ENCODE assay signal across 9 mouse cellular contexts in the genomic region with DNA sequence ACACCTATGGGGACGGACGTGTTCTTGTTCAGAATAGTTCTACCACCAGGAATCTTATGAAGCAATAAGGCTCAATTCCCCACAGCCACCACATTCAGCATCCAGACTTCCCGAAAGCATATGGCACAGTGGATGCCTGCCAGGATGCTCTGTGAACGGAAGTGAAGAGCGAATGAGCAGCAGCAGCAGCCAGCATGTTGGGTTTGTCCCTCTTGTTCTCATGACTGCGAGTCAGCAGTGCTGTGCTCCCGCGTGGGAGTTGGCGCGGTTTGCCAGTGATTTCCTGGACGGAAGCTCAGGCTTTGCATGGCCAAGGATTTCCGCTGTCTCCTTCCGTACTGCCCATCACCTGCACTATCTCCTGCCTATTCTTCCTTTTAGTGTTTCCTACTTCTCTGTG.
DNase-seq lines count a peak whose midpoint lies in the region.
"Had no signal": no experiment of that assay in that cellular context is flagged by ENCODE, and none has a peak within 500 bp of the region (broad histone marks: within the 10 kb centered on the region; RNA-seq: fewer than 3 reads in every experiment).

No protein-coding gene starts in this region.

- H3K4me1 ChIP-seq in midbrain, embryonic 10.5 days: peaks cover 24% of the 10 kb centered on the region
- H3K4me1 ChIP-seq: heart, embryonic 15.5 days; neural tube, embryonic 12.5 days had no signal

- H3K4me3 ChIP-seq in midbrain, embryonic 10.5 days: no peak overlapping the region
- H3K4me3 ChIP-seq: heart, embryonic 15.5 days; neural tube, embryonic 12.5 days had no signal

- intact Hi-C loops in left cerebral cortex, postnatal 14 days (cut with DNase I): no loop called here

- 91% methylated on average over 13 of the region's 13 CpGs for WGBS in midbrain, embryonic 10.5 days

- no peaks in the 10 kb centered on the region for H3K36me3 ChIP-seq in midbrain, embryonic 10.5 days
- H3K36me3 ChIP-seq: heart, embryonic 15.5 days; neural tube, embryonic 12.5 days had no signal

- H3K9me3 ChIP-seq in midbrain, embryonic 10.5 days (replicated peaks): no peaks in the 10 kb centered on the region
- H3K9me3 ChIP-seq: heart, embryonic 15.5 days; neural tube, embryonic 12.5 days had no signal

- H3K27ac ChIP-seq in midbrain, embryonic 10.5 days (replicated peaks): no peak overlapping the region
- H3K27ac ChIP-seq: heart, embryonic 15.5 days; neural tube, embryonic 12.5 days had no signal

- DNase-seq in spleen, adult 18-20 months: peak; percentile 8 to 13
- no peak for DNase-seq in spleen, adult 12 weeks (ENCODE audit: low spot score)
- DNase-seq in fibroblast of lung, adult 2 months (ENCODE audit: low read depth): peak; percentile 95
- DNase-seq in kidney, adult 8-10 months: peak; percentile 14 to 21
- peak; percentile 78 to 79 for DNase-seq in left cerebral cortex, postnatal 14 days (ENCODE audit: low spot score in 2 of 2)
- peak; percentile 81 for DNase-seq in right cerebral cortex, postnatal 14 days
- no peak for DNase-seq in midbrain, embryonic 10.5 days (ENCODE audit: low spot score)

- no peaks in the 10 kb centered on the region for H3K27me3 ChIP-seq in midbrain, embryonic 10.5 days (ENCODE audit: low read depth, poor library complexity, severe bottlenecking)
- H3K27me3 ChIP-seq: heart, embryonic 15.5 days; neural tube, embryonic 12.5 days had no signal

Comparison
In these comparisons a context has a peak if more than half of its experiments do, and no peak if none do; other contexts are left out.
1. DNase-seq: peak in spleen, adult 18-20 months (2 of 2), fibroblast of lung, adult 2 months (single experiment), kidney, adult 8-10 months (2 of 2), left cerebral cortex, postnatal 14 days (2 of 2) and right cerebral cortex, postnatal 14 days (single experiment); none in spleen, adult 12 weeks (single experiment) and midbrain, embryonic 10.5 days (single experiment).